Mouse (Mus musculus): Measurements from ENCODE around the gene Sema7a.

Sema7a gene

GRCm38 (mm10) chr9:57959886-57960866, 20.3 kb downstream of the Sema7a start:
- no peak for DNase-seq (ENCODE audit: low read depth, low spot score)

DNA sequence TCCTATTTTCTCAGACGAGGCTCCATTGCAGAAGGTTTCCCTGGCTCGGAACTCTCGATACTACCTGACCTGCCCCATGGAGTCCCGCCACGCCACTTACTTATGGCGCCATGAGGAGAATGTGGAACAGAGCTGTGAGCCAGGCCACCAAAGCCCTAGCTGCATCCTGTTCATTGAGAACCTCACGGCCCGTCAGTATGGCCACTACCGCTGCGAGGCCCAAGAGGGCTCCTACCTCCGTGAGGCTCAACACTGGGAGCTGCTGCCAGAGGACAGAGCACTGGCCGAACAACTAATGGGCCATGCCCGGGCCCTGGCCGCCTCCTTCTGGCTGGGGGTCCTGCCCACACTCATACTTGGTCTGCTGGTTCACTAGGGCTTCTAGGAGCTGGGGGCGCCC, 21.3 kb downstream of the Sema7a start:
- no peak for DNase-seq (ENCODE audit: low read depth, low spot score)

GRCm38 (mm10) chr9:57961863-57962778, 22.2 kb downstream of the Sema7a start:
- DNase-seq (ENCODE audit: low read depth, low spot score), result no peak

- no peak for DNase-seq (ENCODE audit: low read depth, low spot score)
These were observed 23.5 kb downstream of the Sema7a start for GRCm38 (mm10) chr9:57963249-57963997.

DNA sequence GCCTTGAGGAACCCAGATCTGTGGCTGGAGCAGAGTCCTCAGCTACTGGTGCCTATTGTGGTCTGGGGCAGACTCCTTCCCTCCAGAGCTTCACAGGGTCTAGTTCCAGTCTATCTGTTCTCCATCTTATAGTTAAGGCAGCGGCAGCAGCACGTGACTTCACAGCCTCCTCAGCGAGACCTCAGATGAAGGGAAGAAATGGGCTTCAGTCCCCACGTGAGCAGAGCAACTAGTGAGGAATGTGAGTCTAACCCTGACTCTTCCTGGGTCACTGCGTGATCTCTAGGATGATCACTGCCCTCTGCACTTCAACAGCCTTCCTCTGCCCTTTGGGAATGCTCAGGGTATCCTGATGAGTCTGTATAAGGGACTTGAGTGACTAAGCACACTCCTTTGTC, 24.1 kb downstream of the Sema7a start:
- no peak for DNase-seq (ENCODE audit: low read depth, low spot score)

DNA sequence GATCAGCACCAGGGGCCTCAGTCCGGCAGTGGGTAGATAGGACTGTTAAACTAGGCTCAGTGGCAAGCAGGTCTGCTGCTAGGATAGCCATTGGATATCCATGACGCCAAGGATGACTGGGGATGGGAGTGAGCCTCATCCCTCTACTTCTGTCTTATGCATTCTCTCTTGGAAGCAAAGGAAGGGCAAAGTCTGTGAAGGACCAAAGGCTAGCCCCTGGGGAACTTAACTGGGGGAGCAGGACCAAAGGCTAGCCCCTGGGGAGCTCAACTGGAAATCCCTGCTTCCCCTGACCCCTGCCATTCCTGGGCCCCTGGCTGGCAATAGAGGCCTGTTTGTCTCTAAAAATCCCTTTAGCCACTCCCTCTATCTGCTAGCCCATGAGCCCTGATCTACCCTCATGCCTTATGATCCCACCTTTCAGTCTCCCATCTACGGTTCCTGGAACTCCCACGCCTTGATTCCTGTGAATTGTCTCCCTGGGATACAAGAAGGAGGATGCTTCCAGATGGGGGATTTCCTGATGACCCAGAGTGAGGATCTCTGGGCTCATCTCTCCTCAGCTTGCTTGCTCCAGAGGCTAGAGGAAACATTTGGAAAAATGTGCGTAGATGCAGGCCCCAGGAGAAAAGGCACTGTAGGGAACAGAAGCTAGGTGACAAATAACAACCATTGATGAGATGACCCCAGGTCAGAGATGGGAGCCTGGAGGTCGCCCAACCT, 24.8 kb downstream of the Sema7a start:
- no peak for DNase-seq (ENCODE audit: low read depth, low spot score)

DNA sequence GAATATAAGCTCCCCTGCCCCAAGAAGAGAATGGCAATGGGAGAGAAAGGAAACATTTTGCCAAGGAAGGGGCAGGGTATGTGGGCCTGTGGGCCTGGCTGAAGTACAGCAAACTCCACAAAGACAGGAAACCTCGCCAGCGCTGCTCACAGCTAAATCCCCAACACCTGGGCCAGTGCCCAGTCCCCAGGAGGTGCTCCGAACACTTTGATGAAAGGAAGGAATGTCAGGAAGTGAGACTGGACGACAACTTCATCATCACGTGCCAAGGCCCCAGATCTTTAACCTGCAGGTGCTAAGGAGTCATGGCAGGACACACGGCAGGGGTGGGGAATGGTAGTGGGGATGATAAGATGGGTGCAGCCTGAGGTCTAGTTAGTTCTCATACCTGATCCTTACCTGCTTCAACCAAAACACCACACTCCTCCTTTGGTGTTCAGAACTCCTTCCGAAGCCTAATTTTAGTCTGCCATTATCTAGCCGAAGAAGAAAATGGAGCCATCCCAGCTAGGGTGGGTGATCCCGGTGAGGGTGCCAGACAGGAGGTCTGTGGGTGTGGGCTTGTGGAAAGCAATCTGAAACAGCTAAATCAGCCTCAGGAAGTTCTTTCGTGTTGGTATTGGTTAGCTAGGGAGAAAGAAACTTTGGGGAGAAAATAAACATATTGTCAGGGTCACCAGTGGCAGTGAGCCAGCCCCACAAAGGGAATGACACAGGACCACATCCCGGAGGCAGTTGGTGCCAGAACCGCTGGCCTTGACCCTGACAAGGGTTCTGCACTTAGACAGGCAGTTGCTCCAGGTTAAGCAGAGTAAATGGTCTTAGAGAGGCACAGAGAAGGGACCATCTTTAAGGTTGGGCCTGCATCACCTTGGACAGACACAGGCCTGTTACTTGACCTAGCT, 25.6 kb downstream of the Sema7a start:
- DNase-seq (ENCODE audit: low read depth, low spot score), result no peak

DNA sequence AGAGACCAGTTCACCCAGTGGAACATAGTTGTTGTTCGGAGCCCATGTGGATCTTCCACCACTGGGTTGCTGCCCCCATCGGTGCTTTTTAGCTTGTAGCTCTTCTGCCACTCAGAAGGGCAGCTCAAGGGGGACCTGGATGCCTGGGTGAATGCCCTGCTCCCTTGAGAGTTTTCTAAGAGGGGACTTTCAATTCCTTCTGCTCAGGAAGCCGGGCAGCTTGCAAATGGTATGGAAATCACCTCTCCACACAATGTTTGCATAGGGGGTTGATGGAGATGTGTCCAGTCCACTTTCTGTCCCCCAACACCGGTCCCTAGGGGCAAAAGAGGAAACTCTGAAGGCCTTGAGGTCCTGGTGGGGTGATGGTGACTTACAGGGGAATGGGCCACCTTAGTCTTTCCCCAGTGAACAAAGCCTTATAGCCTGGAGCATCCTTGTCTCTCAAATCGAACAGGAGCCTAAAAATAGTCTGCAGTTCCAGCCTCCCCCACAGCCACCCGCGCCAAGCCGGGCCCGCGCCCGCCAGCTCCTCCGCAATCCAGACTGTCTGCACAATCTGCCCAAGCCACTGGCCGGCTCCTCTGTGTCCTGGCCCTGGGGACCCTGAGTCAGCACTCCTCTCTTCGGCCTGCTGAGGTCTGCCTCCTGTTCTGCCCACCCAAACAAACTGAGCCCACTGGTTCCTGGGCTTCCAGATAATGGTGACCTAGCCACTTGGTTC, 27.5 kb downstream of the Sema7a start:
- DNase-seq (ENCODE audit: low read depth, low spot score), result no peak

DNA sequence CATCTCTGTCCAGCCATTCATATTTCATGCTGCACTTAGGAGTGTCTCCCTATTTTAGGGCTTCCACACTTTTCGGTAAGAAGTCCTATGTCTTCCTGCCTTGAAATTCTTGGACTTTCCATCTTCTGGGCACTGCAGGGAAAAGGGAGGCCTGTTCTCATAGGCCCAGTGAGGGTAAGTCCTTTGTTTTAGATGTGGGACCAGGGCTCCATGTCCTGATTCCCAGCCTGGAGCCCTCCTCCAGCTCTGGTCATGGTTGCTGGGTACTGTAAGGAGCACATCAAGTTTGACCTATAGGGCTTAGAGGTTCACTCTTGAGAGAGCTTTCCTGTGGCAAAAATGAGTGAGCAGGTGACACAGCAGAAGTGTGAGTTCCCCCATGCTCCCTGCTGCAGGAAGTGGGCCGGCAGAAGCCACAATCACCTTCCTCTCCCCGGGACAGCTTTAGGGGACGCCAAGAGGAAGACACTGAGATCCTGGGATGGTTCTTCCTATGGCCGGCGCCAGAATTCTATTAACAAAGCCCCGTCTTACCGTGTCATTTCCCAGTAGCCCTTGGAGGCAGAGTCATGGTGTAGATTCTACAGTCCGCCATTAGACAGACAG, 28.4 kb downstream of the Sema7a start:
- no peak for DNase-seq (ENCODE audit: low read depth, low spot score)

GRCm38 (mm10) chr9:57968783-57969542, 29.1 kb downstream of the Sema7a start:
- no peak for DNase-seq (ENCODE audit: low read depth, low spot score)

DNA sequence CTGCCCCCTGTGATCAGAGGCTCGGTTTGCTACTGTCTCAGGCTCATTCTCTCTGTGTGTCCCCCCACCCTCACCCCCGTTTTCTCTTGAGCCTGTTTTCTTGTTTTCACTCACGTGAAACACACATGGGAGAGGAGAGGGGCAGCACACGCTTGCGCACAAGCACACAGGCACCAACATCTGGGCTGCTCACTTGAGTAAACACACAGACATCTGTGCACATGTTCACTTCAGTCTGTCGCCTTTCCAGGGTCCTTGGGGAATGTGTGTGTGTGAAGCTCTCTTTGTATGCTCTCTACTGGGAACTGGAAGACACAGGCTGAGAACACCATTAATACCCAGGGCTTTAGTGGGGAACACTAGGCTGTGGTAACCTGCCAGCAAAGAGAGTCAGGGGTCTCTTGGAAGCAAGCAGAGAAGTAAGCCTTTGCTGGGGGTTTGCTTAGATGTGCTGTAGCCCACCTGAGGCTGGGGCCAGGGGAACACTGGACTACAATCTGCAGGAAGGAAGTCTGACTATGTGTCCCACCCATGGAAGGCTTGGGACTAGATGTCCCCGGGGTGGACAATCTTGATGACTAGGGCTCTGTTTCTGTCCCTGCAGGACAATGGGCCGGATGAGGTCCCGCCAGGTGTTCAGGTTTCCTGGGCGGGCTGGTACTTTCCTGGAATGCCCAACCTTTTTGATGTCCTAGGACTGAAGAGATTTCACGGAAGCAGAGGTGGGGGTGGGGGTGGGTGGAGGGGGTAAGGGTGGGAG, 30.0 kb downstream of the Sema7a start:
- DNase-seq (ENCODE audit: low read depth, low spot score), result no peak

DNA sequence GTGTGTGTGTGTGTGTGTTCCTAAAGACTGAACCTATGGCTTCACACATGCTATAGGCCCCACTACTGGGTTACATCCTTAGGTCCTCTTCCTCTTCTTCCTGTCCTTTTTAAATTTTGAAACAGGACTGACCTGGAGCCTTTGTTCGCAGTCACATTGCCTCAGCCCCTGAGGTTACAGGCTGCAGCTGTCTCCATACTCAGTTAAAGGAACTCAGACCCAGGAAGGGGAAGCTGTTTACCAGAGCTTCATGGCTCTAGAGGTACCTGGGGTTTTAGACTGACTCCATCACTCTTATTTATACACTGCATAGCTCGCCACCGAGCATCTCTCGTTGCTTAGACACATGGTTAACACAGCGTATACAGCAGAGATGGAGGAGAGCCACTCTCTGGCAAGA, 31.5 kb downstream of the Sema7a start:
- no peak for DNase-seq (ENCODE audit: low read depth, low spot score)

DNA sequence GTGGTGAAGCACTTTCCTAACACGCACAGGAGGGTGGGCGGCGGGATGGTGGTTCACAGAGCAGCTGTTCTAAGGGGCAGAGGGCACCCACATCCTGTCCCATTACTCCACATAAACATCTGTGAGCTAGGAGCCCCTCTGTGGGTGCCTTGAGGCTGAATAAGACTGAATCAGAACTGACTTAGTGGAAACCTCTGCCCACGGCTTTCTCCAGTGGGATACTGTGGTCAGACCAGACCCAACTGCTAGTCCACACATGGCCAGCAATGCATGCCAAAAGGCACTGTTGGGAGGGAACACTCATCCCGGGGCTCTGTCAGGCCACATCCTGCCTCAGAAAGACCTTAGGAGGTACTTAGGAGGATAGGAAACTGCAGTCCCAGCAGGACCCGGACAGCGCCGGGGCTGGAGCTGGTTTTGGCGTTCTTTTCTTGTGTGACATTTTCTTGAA, 32.3 kb downstream of the Sema7a start:
- no peak for DNase-seq (ENCODE audit: low read depth, low spot score)

DNA sequence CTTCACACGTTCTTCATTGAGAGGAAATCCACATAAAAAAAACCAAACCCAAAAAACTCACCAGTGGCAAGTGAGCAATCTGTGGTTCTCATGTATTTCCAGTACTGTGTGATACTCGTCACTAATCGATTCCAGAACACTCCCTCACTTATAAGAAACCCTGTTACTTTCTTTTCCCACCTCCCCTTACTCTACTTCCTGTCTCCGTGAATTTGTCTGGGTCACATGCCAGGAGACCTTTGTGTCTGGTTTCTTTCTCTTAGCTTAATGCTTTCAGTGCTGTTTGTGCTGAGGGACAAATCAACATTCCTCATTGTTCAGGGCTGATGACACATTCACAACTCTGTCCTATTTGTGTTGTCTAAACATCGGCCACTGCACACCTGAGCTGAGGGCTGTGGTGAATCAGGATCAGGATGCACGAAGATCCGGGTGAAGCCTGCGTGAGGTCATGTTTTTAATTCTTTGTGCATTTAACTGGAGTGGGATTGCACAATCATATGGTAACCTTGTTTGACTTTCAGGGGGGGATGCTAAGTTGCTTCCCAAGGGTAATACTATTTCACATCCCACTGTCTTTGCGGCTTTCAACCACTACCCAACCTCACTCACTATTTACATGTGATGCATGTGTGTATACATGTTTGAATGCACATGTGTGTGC, 33.0 kb downstream of the Sema7a start:
- DNase-seq (ENCODE audit: low read depth, low spot score), result no peak

DNA sequence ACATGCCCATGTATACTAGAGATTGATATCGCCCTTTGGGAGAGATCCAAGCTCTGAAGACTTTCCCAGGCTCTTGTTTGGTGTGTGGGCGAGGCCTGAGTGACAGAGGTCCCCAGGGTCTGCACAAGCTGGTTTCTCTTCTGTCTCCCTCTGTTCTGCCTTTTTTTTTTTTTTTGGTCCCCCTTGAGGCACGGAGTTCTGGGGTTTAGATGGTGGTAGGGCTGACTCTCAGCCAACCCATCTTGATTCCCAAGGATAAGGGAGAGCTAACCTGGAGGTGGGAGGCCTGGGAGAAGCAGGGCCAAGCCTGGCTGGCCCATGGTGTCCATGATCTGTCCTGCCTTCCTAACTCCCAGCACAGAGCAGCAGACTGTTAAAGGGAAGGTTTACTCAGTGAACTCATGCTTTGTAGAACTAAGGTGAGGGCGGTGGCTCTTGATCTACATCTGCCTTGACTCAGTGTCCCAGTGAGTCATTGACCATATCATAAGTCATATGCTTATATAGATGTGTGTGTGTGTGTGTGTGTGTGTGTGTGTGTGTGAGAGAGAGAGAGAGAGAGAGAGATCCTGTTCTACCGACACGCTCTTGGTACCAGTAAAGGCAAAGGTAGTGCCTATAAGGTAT, 33.6 kb downstream of the Sema7a start:
- no peak for DNase-seq (ENCODE audit: low read depth, low spot score)

DNA sequence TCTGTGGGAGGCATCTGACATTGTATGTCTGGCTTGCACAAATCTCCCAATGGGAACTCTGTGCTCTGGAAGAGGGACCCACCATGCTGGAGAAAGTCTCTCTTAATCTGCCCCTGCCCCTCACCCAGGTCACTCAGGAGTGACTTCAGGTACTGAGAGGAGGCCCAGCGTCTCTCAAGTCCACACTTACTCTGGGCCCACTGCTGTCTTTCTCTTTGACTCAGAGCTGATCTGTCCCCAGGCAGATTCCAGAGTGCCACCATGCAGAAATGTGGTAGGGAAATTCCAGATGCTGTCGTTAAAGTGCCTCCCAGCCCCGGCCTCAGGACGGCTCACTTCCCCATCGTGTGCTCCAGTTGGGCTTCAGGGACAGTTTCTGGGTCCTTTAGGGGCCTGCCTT, 34.3 kb downstream of the Sema7a start:
- DNase-seq (ENCODE audit: low read depth, low spot score), result no peak

All from embryo, embryonic 11.5 days (tissue).